Mouse (Mus musculus) thymus, adult 2 months (tissue): Measurements from ENCODE around the gene Clhc1.

Experiments
- CTCF ChIP-seq: fragments of 200-500 bp; IDR thresholded peaks from 2 replicates; pipeline ENCODE4 v1.5.1; 2012; ENCODE audit warnings: mild to moderate bottlenecking, control low read depth, low read length, moderate library complexity, borderline replicate concordance; ENCODE audit not compliant: control insufficient read depth, poor library complexity, insufficient read depth; ENCODE audit errors: extremely low read depth
- POLR2A ChIP-seq: fragments of 200-500 bp; IDR thresholded peaks from 2 replicates; pipeline ENCODE4 v1.6.1; 2012; ENCODE audit warnings: mild to moderate bottlenecking, low read length, control low read depth, moderate library complexity; ENCODE audit not compliant: control insufficient read depth, poor library complexity, insufficient read depth; ENCODE audit errors: extremely low read depth

GRCm38 (mm10) chr11:29544225-29544945 is 3.4 kb upstream of the Clhc1 start:
- TF ChIP-seq CTCF (no peak), POLR2A (no peak)
